Mouse (Mus musculus): Measurements from ENCODE around the gene Gm20825. TPM values are rescaled to one million over a fixed set of nuclear protein-coding genes. Genes with fewer than 3 reads are reported as not detected.

The Gm20825 gene
- total RNA-seq (2023) = not detected

DNA sequence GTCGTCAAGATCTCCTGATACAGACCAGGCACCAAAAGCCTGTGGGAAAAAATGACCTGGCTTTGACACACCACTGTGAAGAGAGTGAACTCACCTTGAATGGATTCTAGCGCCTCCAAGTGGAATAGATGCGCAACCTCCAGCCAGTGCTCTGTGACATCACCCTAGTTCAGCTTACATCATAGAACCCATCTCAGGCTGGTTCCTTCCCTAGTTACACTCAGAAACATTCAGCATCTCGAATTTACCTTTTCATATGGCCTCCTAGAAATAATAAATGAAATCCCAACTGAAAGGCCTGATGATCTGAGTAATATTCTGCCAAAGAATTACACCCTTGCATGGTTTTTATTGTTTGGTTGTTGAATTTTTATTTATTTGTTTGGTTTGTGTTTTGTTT lies at the start of gene Gm20825:
TSS of gene Gm20825 (minus strand) at position 101 of the 400 bp plus-strand sequence.

Other genes with a start within 250 kb of the Gm20825 start
- gene Gm29049, start 74.3 kb downstream of the Gm20825 start, total RNA-seq (2023) = not detected
- not detected for gene Gm20824, start 186.4 kb upstream of the Gm20825 start, total RNA-seq (2023)

Measured in monocyte, adult 59 days (primary cell).